Mouse (Mus musculus): ENCODE measurements around the gene Zfp697. TPM values are rescaled to one million over a fixed set of nuclear protein-coding genes. Genes with fewer than 3 reads are reported as not detected.
"Not testable (repeated sequence)": the region's sequence is repeated elsewhere in the genome, so short reads cannot be mapped to it uniquely, and the experiment has no call there.

Zfp697 gene
- polyA plus RNA-seq, 1 experiment from 2014 or later: 8.8 TPM

- not testable (repeated sequence) for H3K9me3 ChIP-seq; H3K4me1 ChIP-seq; DNase-seq (ENCODE audit: low spot score); H3K27ac ChIP-seq (replicated peaks); H3K27me3 ChIP-seq (replicated peaks; ENCODE audit: low read depth, poor library complexity, severe bottlenecking); H3K4me3 ChIP-seq; H3K36me3 ChIP-seq (replicated peaks)
- WGBS: 88% methylated on average over 1 of the region's 1 CpGs
Measured at GRCm38 (mm10) chr3:98581024-98581423, 198.8 kb downstream of the Zfp697 start.

- H3K27me3 ChIP-seq (replicated peaks; ENCODE audit: low read depth, poor library complexity, severe bottlenecking); H3K27ac ChIP-seq (replicated peaks); H3K9me3 ChIP-seq; H3K4me1 ChIP-seq; H3K4me3 ChIP-seq; DNase-seq (ENCODE audit: low spot score); H3K36me3 ChIP-seq (replicated peaks): not testable (repeated sequence)
- WGBS: no CpG with 5 or more reads among the region's 1 CpGs
Measured at GRCm38 (mm10) chr3:98582202-98582601, 199.9 kb downstream of the Zfp697 start.

GRCm38 (mm10) chr3:98582622-98583021, 200.4 kb downstream of the Zfp697 start:
- DNase-seq (ENCODE audit: low spot score); H3K27ac ChIP-seq (replicated peaks); H3K4me3 ChIP-seq; H3K27me3 ChIP-seq (replicated peaks; ENCODE audit: low read depth, poor library complexity, severe bottlenecking); H3K36me3 ChIP-seq (replicated peaks); H3K9me3 ChIP-seq; H3K4me1 ChIP-seq: not testable (repeated sequence)

GRCm38 (mm10) chr3:98587721-98588120, 205.5 kb downstream of the Zfp697 start:
- Histone ChIP-seq H3K36me3 (replicated peaks) (no peaks in the 10 kb centered on the region), H3K9me3 (no peaks in the 10 kb centered on the region), H3K4me3 (no peak overlapping the region), H3K27me3 (replicated peaks; ENCODE audit: low read depth, poor library complexity, severe bottlenecking) (no peaks in the 10 kb centered on the region), H3K27ac (replicated peaks) (no peak overlapping the region), H3K4me1 (no peaks in the 10 kb centered on the region)
- no peak for DNase-seq (ENCODE audit: low spot score)
- 85% methylated on average over 2 of the region's 2 CpGs for WGBS

GRCm38 (mm10) chr3:98588707-98589106, 206.4 kb downstream of the Zfp697 start, which contains the start of gene Gm10681:
Gm10681 (minus strand) TSS chr3:98588807.
- no peaks in the 10 kb centered on the region for H3K4me1 ChIP-seq
- H3K4me3 ChIP-seq: no peak within 1 kb of the TSS
- H3K27ac ChIP-seq (replicated peaks): no peak within 1 kb of the TSS
- H3K36me3 ChIP-seq (replicated peaks): no peaks in the 10 kb centered on the region
- DNase-seq (ENCODE audit: low spot score): no peak
- no peaks in the 10 kb centered on the region for H3K27me3 ChIP-seq (replicated peaks; ENCODE audit: low read depth, poor library complexity, severe bottlenecking)
- H3K9me3 ChIP-seq: no peaks in the 10 kb centered on the region

- H3K4me3 ChIP-seq; H3K36me3 ChIP-seq (replicated peaks); DNase-seq (ENCODE audit: low spot score); H3K27ac ChIP-seq (replicated peaks); H3K27me3 ChIP-seq (replicated peaks; ENCODE audit: low read depth, poor library complexity, severe bottlenecking); H3K9me3 ChIP-seq; H3K4me1 ChIP-seq: not testable (repeated sequence)
Measured at GRCm38 (mm10) chr3:98613540-98613939, 231.3 kb downstream of the Zfp697 start.

GRCm38 (mm10) chr3:98613963-98614362, 231.7 kb downstream of the Zfp697 start:
- Histone ChIP-seq H3K9me3 (no peaks in the 10 kb centered on the region), H3K36me3 (replicated peaks) (no peaks in the 10 kb centered on the region), H3K27me3 (replicated peaks; ENCODE audit: low read depth, poor library complexity, severe bottlenecking) (no peaks in the 10 kb centered on the region), H3K4me3 (no peak overlapping the region), H3K27ac (replicated peaks) (no peak overlapping the region), H3K4me1 (no peaks in the 10 kb centered on the region)
- DNase-seq (ENCODE audit: low spot score): no peak

GRCm38 (mm10) chr3:98614406-98614927, 232.2 kb downstream of the Zfp697 start:
- DNase-seq (ENCODE audit: low spot score); H3K27ac ChIP-seq (replicated peaks); H3K4me3 ChIP-seq; H3K4me1 ChIP-seq; H3K9me3 ChIP-seq; H3K27me3 ChIP-seq (replicated peaks; ENCODE audit: low read depth, poor library complexity, severe bottlenecking); H3K36me3 ChIP-seq (replicated peaks): not testable (repeated sequence)
- 72% methylated on average over 2 of the region's 2 CpGs for WGBS

- not testable (repeated sequence) for H3K36me3 ChIP-seq (replicated peaks); H3K4me3 ChIP-seq; H3K9me3 ChIP-seq; H3K4me1 ChIP-seq; H3K27me3 ChIP-seq (replicated peaks; ENCODE audit: low read depth, poor library complexity, severe bottlenecking); H3K27ac ChIP-seq (replicated peaks); DNase-seq (ENCODE audit: low spot score)
- WGBS: 27% methylated on average over 2 of the region's 2 CpGs
Measured at GRCm38 (mm10) chr3:98616244-98616643, 234.0 kb downstream of the Zfp697 start.

- H3K4me3 ChIP-seq; H3K27ac ChIP-seq (replicated peaks); H3K36me3 ChIP-seq (replicated peaks); H3K9me3 ChIP-seq; H3K27me3 ChIP-seq (replicated peaks; ENCODE audit: low read depth, poor library complexity, severe bottlenecking); H3K4me1 ChIP-seq; DNase-seq (ENCODE audit: low spot score): not testable (repeated sequence)
- WGBS: 50% methylated on average over 1 of the region's 1 CpGs
Measured at GRCm38 (mm10) chr3:98616786-98617185, 234.5 kb downstream of the Zfp697 start.

GRCm38 (mm10) chr3:98629633-98630032, 247.4 kb downstream of the Zfp697 start:
- no peaks in the 10 kb centered on the region for H3K36me3 ChIP-seq (replicated peaks)
- no peak for DNase-seq (ENCODE audit: low spot score)
- H3K4me1 ChIP-seq: no peaks in the 10 kb centered on the region
- H3K27me3 ChIP-seq (replicated peaks; ENCODE audit: low read depth, poor library complexity, severe bottlenecking): no peaks in the 10 kb centered on the region
- no peaks in the 10 kb centered on the region for H3K9me3 ChIP-seq
- H3K27ac ChIP-seq (replicated peaks): no peak overlapping the region
- H3K4me3 ChIP-seq: no peak overlapping the region
- WGBS: 86% methylated on average over 3 of the region's 3 CpGs

- no peak within 1 kb of the TSS for H3K27ac ChIP-seq (replicated peaks)
- no peaks in the 10 kb centered on the region for H3K36me3 ChIP-seq (replicated peaks)
- no peak within 1 kb of the TSS for H3K4me3 ChIP-seq
- H3K9me3 ChIP-seq: no peaks in the 10 kb centered on the region
- no peaks in the 10 kb centered on the region for H3K27me3 ChIP-seq (replicated peaks; ENCODE audit: low read depth, poor library complexity, severe bottlenecking)
- no peak for DNase-seq (ENCODE audit: low spot score)
- no peaks in the 10 kb centered on the region for H3K4me1 ChIP-seq
Measured at GRCm38 (mm10) chr3:98630152-98630551, 247.9 kb downstream of the Zfp697 start, which contains the start of gene Hsd3b5. Hsd3b5 (minus strand) TSS chr3:98630252.

GRCm38 (mm10) chr3:98635145-98635544, 252.9 kb downstream of the Zfp697 start:
- H3K27me3 ChIP-seq (replicated peaks; ENCODE audit: low read depth, poor library complexity, severe bottlenecking): no peaks in the 10 kb centered on the region

GRCm38 (mm10) chr3:98680786-98681185, 298.5 kb downstream of the Zfp697 start:
- Histone ChIP-seq H3K27me3 (replicated peaks; ENCODE audit: low read depth, poor library complexity, severe bottlenecking) (no peaks in the 10 kb centered on the region), H3K36me3 (replicated peaks) (no peaks in the 10 kb centered on the region), H3K9me3 (no peaks in the 10 kb centered on the region), H3K27ac (replicated peaks) (no peak overlapping the region), H3K4me1 (no peaks in the 10 kb centered on the region), H3K4me3 (no peak overlapping the region)
- no peak for DNase-seq (ENCODE audit: low spot score)

More at GRCm38 (mm10) chr3:98635145-98635544, 252.9 kb downstream of the Zfp697 start:
- Histone ChIP-seq H3K36me3 (replicated peaks) (no peaks in the 10 kb centered on the region), H3K4me3 (no peak overlapping the region), H3K27ac (replicated peaks) (no peak overlapping the region), H3K4me1 (no peaks in the 10 kb centered on the region), H3K9me3 (no peaks in the 10 kb centered on the region)
- 88% methylated on average over 1 of the region's 1 CpGs for WGBS
- DNase-seq (ENCODE audit: low spot score): no peak

Measured in embryonic facial prominence, embryonic 10.5 days (tissue).